Mouse (Mus musculus) lung, adult 18-20 months (tissue): ENCODE results near the gene Pp2d1.

Experiments used
- DNase-seq, 2 experiments: peaks; one replicate each; pipeline ENCODE4 v3.0.0; 2022; ENCODE audit warnings: mixed read lengths in 2 of 2

The Pp2d1 gene

DNA sequence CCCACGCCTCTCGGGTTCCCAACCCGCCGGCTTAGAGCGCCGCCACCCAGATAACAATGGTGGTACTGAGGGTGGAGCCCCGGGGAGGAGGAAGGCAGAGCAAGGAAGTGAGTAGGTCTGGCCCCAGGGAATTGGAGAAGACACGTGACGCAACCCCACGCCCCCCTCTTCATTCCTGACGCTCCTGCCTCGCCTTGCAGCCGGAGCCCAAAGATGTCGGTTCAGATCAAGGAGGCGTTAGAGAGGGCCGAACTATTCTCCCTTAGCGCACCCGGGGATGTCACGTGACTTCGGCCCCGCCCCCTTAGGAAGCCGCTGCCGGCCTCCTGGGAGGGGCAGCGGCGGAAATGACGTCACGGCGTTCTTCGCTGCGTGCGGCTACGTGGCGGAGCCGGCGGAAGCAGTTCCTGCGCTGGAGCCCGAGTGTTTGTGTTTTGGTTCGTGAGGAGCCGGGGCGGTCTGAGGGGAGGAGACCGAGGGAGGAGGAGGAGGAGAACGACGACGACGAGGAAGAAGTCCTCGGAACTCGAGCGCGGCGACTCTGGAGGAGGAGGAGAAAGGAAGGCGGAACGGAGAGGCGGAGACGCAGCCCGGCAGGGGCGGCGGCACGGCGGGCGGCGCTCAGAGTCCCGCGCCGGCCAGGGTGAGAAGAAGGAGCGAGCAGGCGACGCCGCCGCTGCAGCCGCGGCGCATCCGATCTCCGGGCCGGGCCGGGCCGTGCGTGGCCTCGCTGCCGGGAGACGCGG, 60.2 kb downstream of the Pp2d1 start, which contains the start of gene Rab5a:
TSS of gene Rab5a (plus strand) at position 377 of the 746 bp plus-strand sequence.
- DNase-seq, result peak; percentile 99 to 100

- DNase-seq, result no peak
These were observed 61.0 kb downstream of the Pp2d1 start for GRCm38 (mm10) chr17:53478066-53478857.

GRCm38 (mm10) chr17:53468697-53469096, 70.6 kb downstream of the Pp2d1 start:
- no peak for DNase-seq

DNA sequence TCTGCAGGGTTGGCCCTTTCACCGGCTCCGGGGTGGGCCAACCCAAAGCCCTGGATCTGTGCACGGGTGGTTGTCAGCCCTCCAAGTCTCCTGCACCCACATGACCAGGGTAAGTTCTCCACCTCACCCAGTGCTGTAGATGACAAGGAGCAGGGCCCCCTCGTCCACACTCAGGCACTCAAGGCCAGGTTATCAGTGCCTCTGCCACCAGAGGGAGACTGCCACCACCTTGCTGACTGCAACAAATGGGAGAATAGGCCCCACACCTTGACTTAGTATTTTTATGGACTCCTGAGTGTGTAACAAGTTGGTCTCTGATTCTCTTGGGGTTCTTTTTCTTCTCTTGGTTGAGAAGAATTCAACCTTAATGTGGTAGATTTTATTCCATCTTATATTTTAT, 73.7 kb downstream of the Pp2d1 start:
- DNase-seq, result peak in 1 of 2 experiments; percentile 24

- DNase-seq, result no peak
These were observed 75.8 kb downstream of the Pp2d1 start for GRCm38 (mm10) chr17:53463496-53463840.

DNA sequence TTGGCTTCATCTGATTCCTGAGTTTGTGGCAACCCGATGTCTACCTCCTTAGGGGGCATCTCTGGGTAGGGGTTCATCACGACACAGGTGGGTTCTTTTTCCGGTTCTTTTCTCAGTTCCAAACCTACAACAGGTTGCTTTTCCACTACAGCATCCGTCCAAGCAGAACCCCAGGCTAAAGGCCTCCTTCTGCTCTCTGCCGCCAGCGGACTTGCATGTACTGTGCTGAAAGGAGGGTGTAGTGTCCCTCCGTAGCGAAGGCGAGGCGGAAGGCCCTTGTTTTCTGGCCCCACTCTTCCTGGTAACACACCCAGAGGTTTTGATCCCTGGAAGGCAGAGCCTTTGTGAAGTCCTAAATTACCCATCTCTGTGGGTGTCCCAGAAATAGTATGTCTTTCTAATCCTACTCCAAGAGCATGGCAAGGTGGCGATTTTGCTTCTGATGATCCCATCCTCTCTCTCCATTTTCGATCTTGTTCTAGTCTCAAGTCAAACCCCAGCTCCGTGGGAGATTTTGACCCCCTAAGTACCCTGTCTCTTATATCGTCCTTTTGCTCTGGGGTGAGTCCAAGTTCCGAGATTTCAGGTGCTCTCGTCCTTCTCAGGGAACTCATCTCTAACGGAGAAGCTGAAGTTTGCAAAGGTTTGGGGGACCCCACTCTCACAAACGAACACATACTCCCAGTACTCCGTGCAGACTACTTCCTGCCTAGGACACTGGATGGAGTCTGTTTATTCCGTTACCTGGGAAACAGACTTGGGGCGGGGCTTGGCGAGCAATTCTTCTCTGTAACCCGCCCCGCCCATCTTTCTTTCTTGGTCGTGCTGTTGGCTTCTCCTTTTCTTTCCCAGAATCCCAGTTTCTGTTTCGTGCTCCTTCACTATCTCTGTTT, 76.4 kb downstream of the Pp2d1 start, which contains the start of gene Efhb:
TSS of gene Efhb (minus strand) at position 719 of the 893 bp plus-strand sequence.
- peak; percentile 92 to 94 for DNase-seq
